Mouse (Mus musculus): ENCODE measurements around the gene Klrb1b. TPM values are rescaled to one million over a fixed set of nuclear protein-coding genes. Genes with fewer than 3 reads are reported as not detected.

The Klrb1b gene
- polyA plus RNA-seq, 1 experiment from 2014 or later, result 0.14 TPM

Other genes starting within 250 kb of the Klrb1b start
- gene A2ml1, start 244.7 kb downstream of the Klrb1b start, polyA plus RNA-seq (2014; fragmentation: Nextera tagmentation; extraction: Ambion mirVana), result 0.43 and 1.00 TPM in 2 replicates
- gene Klrb1a, start 202.8 kb downstream of the Klrb1b start, polyA plus RNA-seq (2014; fragmentation: Nextera tagmentation; extraction: Ambion mirVana), result not detected in 2 replicates
- not detected in 2 replicates for gene Clec2h, start 163.9 kb downstream of the Klrb1b start, polyA plus RNA-seq (2014; fragmentation: Nextera tagmentation; extraction: Ambion mirVana)
- gene Klrb1, start 103.3 kb downstream of the Klrb1b start, polyA plus RNA-seq (2014; fragmentation: Nextera tagmentation; extraction: Ambion mirVana), result 0.45 and 0.94 TPM in 2 replicates
- gene Klrb1c, start 37.1 kb downstream of the Klrb1b start, polyA plus RNA-seq (2014; fragmentation: Nextera tagmentation; extraction: Ambion mirVana), result not detected in 2 replicates
- not detected in 2 replicates for gene Gm44511, start within 50 bp of the Klrb1b start, polyA plus RNA-seq (2014; fragmentation: Nextera tagmentation; extraction: Ambion mirVana)
- gene Clec2i, start 61.3 kb upstream of the Klrb1b start, polyA plus RNA-seq (2014; fragmentation: Nextera tagmentation; extraction: Ambion mirVana), result not detected in 2 replicates
- 0.19 and 0.36 TPM in 2 replicates for gene BC035044, start 64.8 kb upstream of the Klrb1b start, polyA plus RNA-seq (2014; fragmentation: Nextera tagmentation; extraction: Ambion mirVana)
- not detected in 2 replicates for gene Clec2g, start 108.0 kb upstream of the Klrb1b start, polyA plus RNA-seq (2014; fragmentation: Nextera tagmentation; extraction: Ambion mirVana)
- gene Klrb1f, start 219.6 kb upstream of the Klrb1b start, polyA plus RNA-seq (2014; fragmentation: Nextera tagmentation; extraction: Ambion mirVana), result 0.41 and 1.2 TPM in 2 replicates

All from midbrain, embryonic 14.5 days (tissue).